Mouse (Mus musculus) frontal cortex, postnatal 25 days (tissue): ENCODE results near the gene Cfap44.

ENCODE experiments used
- DNase-seq, 2 experiments: peaks; one replicate each; pipeline ENCODE4 v3.0.0; 2022; ENCODE audit warnings: low spot score in 2 of 2

Gene Cfap44

DNA sequence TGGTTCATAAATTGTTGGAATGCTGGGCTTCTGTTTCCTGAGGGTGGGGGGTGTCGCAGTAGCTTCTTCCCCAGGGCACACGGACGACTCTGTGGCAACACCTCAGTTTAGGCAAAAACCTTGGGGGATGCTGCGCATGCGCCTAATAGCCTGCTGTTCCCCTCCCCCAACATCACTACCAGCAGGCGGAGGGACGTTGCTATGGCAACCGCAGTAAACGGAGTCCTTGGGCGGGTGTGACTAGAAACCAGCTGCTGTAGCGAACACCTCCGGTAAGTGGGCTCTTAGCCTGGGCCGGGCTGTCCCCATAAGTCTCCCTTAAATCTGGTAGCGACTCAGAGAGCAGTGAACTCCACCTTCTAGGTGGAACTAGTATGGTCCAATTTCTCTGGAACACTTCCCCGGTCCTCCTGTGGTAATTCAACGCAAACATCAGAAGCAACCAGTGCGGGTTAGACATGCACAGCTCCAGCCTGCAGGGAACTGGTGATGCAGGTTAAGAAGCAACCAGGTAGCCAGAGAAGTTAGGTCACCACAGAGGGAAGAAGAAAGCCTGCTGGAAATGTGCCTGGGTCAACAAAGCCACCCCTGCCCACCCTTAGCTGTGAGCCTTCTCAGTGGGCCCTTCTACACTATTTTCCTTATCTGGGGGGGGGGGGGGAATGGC, at the start of gene Cfap44:
TSS of gene Cfap44 (plus strand) at position 220 of the 667 bp plus-strand sequence.
- peak; percentile 66 to 77 for DNase-seq

DNA sequence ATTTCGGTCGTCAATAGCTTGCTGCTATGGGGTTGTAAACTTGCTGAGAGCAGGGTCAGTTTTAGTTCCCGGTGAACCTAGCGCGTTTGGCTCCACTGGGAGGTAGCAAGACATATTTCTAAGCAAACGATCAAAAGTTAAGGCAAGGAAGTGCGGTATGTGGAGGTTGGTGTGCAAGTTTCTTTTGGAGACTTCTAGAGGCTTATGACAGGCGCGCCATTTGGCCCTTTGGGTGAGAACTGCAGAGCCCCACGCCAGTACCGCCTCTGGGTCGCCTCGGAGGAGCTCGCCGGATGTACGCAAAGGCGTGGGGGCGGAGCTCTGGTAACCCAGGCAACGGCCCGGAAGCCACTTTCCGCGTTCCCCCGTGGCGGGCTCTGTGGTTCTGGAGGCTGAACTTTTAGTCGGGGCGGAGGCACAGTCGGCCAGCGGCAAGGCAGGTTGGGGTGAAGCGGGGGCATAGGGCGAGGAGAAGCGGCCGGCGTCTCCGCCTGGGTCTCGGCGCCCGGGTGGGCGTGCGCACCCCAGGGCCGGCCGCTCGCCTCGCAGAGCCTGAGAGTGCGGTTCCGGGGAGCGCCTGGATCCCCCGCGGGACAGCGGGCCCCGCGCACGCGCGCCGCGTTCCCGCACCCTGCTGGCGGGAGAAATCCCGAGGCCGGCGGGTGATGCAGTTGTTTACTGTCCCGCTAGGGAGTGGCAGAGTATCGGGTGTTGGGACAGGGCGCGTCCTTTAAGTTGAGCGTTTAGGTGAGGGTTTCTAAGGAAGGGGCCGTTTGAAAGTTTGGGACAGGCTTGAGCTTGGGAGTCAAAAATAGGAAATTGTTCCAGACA, 47.3 kb upstream of the Cfap44 start, which contains the start of gene Spice1:
TSS of gene Spice1 (plus strand) at position 51 of the 831 bp plus-strand sequence.
- peak; percentile 85 to 88 for DNase-seq

DNA sequence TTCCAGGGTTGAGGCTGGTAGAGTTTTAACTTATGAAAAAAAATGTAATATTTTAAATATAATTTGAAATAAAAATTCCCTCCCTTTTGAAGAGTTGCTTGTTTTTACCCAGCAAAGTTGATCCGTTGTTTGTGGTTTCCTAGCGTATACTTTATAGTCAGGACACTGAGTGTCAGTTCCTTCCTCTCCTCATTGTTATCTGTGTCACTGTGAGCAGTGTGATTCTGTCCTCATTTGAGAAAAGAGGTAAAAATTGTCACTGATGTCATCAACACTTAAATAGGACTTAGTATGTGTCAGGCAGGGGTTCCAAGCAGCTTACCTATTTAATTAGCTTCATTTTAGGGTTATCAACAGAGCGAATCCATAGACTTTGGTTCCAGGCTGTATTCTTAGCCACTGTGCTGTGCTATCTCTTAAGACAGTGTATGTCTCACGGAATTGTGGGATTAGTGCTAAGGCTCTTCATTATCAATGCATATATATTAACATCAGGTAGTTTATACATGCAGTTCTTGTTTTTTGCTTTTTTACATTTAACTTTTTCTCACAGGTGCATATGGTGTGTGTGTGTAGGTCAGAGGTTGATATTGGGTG, 44.7 kb upstream of the Cfap44 start:
- no peak for DNase-seq

DNA sequence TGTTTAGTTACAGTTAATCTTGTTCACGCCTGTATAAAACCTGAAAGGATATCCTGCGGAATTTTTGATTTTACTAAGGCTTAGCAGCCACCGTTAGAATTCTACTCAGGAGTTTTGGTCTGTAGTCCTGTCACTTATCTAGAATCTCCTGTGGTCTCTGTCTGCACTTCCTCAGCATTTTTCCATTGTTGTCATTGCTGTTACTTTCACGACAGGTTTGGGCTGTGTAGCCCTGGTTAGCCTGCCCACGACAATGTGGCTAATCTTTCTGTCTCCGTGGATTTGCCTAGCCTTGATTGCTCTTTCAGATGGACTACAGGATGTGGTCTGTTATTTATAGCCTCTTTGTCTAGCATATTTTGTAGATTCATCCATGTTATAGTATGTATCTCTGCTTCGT, 38.3 kb upstream of the Cfap44 start:
- no peak for DNase-seq

DNA sequence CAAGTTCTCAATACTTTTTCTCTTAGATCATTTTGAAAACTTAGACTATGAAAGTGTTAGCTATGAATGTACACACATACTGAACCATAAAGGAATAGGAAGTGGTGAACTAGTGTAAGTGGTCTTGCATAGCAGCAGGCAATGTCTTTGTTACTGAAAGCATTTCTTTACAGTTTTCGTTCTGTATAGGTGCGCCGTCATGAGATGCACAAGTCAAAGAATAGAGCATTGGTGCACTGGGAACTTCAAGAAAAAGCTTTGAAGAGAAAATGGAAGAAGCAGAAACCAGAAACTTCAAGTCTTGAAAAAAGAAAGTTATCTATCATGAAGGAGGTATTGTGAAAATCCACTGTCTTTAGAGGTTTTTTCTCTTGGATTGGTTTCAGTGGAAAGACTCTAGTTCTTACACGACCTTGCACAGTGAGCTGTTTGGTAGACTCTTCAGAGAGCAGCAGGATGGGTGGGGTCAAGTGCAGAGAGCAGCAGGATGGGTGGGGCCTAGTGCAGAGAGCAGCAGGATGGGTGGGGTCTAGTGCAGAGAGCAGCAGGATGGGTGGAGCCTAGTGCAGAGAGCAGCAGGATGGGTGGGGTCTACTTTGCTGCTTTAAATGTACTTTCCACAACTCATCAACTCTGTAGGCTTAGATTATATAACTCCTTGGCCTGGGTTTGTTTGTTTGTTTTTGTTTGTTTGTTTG, 36.9 kb upstream of the Cfap44 start:
- DNase-seq, result no peak

DNA sequence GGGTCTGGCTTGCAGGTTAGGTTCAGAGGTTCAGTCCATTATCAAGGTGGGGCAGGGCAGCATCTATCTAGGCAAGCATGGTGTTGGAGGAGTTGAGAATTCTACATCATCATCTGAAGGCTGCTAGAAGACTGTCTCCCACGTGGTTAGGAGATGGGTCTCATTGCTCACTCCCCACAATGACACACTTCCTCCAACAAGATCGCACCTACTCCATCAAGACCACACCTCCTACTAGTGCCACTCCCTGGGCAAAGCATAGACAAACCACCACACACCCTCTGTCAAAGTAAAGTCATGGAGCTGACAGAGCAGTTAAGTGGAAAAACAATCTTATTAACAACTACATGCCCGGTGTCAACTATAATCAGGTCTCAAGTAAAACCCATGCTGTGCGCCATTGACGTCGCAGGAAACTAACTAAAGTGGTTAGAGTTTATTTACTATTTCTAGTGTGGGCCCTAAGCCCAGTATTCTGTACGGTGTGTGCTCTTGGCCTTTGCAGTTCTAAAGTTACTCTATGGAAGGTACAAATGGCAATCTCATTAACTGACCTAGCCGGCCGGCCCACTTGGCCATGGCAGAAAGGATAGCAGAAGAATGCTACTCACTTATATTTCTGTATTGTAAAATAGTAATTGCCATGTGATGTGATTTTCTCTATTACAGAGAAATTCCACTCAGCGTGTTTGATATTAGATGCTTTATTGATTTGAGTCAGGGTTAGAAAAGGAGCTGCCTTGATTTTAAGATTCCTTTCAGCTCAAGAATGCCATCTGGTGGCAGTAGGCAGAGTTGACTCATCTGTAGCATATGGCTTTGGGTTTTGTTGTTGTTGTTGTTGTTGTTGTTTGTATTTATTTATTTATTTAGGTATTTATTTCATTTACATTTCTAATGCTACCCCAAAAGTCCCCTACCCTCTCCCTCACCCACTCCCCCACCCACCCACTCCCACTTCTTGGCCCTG, 32.4 kb upstream of the Cfap44 start:
- peak in 1 of 2 experiments; percentile 14 for DNase-seq

DNA sequence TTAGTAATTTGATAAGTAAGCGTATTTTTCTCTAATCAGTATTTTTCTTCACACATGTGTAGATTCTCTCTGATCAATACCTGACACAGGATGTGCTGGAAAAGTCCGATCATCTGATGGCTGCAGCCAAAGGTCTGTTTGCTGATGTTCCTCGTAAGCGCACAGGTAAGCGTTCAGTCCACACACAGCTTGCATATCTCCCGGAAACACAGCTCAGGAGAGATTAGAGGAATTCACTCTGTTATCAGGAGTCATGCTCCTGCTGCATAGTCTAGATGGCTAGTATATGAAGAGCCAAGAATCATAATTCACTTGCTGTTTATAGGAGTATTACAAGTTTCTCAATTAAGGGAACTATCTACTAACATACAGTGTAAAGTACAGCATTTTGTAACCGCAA, 29.1 kb upstream of the Cfap44 start:
- DNase-seq, result no peak

DNA sequence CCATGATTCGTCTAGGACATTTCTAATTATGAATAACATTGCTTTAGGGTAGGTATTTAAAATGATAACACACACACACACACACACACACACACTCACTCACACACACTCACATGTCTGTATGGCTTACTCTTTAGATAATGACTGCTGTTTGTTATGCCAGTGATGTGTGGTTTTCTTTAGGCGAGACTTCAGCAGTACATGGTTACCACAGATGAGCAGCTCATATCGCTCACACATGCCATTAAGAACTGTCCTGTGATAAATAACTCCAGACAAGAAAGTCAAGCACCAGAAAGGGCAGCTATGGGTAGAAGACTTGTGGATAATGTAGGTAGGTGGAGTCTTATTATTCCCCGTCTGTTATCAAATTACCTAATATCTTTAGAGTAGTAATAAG, 19.1 kb upstream of the Cfap44 start:
- no peak for DNase-seq

DNA sequence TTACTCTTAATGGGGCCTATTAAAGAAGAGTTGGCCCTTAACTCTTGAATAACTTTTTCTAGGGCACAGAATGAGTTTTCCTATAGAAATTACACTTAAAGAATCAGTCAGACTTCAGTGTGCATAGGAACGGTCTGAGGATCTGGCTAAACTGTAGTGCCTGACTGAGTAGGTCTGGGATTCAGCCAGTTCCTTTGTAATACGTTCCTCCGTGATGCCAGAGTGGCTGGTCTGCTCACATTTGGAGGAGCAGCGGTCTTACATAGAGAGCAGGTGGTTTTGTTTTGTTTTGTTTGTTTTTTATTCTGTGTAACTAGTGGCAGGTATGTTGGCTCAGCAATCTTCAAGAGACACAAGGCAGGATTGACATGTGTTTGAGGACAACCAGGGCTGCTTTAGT, 14.6 kb upstream of the Cfap44 start:
- no peak for DNase-seq

DNA sequence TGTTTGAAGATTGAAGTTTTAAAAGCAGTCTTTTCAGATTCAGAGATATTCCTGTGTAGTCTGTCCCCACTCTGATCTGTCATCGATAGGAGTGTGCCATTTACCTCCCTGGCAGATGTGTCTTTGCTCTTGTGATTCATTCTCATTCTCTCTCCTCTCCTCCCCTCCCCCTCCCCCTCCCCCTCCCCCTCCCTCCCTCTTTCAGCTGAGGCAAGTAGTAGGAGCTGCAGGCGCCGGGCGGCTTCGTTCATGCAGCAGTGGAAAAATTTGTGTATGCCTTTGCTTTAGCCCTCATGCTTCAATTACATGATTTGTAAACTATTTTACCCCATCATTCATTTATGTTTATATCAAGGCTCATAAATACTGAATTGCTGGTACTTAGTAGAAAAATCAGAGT, 13.0 kb upstream of the Cfap44 start:
- no peak for DNase-seq

DNA sequence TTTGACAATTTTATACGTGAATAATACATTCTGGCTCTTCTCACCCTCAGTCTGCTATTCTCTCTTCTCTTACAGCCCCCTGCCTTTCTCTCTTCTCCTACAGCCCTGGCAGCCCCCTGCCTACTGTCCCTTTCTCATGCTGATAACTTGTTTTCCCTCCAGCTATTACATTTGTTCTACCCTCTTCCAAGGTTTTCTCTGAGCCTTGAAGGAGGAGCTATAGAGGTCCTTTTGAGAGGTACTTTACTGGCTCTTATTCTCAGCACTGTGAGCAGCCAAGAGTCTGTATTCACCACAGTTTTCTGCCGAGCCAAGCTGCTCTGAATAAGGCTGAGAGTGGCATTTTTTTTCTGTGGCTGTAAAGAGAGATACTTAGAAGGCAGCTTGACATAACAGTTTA, 11.0 kb upstream of the Cfap44 start:
- no peak for DNase-seq

DNA sequence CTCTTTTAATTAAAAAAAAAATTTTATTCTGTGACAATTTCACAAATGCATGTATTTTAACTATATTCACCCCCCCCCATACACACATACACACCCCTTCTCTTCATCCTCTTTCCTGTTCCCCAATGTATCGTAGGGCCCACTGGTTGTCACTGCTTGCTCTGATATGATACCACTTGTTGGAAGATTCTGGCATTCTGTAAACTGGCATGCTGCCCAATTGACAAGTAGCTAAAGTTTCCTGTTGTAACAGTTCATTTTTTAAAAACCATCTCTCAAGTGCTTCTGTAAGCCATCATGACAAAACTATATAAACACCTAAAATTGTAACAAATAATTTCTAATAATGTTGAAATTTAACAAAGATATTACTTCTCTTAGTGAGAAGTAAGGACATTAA, 10.3 kb upstream of the Cfap44 start:
- DNase-seq, result no peak

DNA sequence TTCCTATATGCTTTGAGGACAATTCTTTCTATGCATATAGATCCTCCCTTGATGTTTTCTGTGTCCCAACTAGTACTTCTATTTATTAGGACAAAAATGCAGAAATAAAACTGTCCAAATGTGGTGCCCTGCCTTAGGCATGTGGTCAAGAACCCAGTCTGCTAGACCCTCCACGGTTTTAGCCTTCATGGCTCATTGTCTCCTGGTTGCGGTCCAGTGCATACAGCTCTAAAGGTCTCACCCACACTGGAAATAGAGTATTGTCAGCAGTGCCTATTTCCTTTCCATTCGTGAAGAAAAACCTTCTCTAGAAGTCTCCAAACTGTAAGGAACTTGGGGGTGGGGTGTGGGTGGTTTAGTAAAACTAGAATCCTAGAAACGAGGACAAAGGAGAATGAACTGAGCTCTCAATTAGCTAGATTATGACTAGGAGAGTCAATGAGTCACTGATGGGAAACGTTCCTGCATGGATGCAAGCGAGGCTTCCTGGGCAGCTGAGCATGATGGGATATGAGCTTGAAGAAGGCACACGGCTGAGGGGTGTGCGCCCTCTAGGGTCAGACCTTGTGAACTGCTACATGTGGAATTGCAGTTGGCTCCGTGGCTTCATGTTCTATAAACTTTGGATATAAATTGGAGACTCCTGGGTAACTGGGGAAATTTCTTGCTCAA, 2.6 kb upstream of the Cfap44 start:
- DNase-seq, result peak; percentile 28 to 39

DNA sequence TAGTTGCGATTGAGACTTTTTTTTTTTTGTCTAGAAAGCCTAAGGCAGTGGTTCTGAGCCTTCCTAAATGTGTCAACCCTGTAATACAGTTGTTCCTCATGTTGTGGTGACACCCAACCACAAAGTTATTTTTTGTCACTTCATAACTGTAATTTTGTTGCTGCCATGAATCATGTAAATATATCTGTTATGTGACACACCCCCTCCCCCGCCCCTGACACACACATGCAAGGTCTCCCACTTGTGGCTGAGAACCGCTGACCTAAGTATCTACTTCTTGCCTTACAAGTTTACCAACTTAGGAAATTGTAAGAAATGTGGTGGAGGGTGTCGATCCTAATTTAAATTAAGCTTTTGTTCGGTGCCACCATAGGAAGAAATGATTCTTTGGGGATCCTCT, 10.3 kb downstream of the Cfap44 start:
- DNase-seq, result no peak

DNA sequence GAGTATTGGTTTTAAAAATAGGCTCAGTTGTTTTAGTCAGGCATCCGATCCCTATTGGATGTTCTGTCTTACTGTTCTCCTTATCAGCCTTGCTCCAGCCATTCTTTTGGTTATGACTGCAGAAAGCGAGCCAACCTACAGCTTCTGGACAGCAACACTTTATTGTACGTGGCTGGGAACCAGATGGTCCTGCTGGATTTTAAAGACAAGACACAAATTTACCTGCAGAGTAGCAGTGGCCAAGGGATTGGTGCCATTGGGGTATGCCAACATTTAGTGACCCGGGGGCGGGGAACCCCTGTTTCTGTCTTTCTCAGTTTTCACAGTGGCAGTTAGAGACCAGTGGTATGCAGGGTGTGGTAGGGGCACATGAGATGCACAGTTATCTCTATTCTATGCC, 12.6 kb downstream of the Cfap44 start:
- DNase-seq, result no peak

DNA sequence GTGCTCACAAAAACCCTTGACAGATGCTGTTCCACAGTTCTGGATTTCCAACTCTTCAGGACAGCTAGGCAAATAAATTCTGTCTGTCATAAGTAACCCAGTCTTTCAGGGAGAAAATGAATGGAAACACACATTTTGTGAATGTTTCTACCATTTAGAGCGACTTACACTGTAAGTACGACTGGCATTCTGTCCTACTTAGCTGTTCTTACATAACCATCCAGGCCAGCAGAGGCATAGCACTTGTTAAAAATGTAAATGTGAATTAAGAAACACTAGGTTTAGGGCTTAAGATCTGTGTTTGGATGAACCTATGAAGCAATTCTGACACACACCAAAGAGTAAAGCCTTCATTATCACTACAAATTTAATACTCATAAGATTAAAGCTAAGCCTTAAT, 13.7 kb downstream of the Cfap44 start:
- no peak for DNase-seq

DNA sequence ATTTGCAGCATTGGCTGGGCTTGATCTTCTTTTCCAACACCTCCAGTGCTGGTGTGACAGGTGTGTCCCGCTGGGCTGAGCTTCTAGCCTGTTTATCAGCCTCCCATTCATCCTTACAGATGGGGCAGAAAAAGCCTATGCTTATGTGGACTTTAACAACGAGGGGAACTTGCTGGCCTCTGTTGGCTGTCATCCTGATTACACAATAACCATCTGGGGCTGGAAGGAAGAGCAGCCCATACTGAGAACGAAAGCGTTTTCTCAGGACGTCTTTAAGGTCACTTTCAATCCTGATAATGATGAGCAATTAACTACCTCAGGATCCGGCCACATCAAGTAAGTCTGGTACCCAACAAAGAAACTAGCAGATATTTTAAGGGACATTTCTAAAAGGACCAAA, 15.6 kb downstream of the Cfap44 start:
- DNase-seq, result no peak

DNA sequence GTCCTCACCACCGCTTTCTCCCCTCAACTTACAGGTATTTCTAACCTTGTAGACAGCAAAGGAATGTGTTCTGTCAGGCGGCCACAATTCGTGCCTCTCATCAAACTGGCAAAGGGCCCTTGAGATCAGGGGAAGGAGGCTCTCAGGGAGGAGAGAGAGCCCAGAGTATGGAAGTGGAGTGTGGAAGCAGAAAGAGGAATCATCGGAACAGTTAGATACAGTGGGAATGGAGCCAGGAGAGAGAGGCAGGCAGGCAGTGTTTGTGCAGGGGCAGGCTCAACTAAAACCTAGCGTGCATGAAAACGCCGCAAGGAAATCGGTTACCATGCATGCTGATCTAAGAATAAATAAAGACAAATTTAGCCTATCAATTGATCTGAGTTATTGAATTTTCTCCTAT, 23.0 kb downstream of the Cfap44 start:
- DNase-seq, result no peak

DNA sequence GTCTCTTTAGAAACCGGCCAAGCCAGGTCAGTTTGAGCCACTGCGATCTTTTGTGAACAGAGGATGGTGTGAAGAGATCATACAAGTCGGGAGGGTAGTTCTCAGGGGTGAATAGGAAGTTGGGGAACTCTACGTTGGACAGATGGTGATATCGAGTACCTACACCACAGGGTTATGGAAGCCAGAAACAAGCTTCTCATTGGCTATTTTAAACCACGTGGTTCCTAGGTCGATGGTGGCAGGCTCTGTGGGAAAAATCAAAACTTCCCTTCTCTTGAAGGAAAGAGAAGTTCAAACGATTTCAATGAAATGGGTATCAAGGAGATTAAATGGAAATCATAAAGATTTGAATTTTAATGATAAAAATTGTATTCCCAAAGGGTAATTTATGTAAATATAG, 27.1 kb downstream of the Cfap44 start:
- no peak for DNase-seq

DNA sequence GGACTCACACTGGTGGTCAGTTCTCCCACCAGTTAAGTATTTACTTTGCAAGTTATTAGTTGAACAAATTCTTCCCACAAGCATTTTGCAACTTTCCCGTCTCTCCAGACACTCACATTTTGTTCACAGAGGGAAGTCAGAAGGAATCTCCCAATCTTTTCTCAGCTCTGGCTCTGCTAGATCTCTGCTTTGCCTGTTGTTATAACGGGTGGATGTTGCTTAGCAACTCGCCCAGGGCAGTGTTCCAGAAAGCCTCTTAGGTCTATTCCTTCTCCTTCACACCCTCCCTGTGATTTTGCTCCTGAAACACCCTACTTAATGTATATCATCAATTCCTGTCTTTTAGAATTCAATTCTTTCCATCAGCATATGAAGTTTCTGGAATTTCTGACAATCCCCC, 28.9 kb downstream of the Cfap44 start:
- DNase-seq, result peak in 1 of 2 experiments; percentile 35

DNA sequence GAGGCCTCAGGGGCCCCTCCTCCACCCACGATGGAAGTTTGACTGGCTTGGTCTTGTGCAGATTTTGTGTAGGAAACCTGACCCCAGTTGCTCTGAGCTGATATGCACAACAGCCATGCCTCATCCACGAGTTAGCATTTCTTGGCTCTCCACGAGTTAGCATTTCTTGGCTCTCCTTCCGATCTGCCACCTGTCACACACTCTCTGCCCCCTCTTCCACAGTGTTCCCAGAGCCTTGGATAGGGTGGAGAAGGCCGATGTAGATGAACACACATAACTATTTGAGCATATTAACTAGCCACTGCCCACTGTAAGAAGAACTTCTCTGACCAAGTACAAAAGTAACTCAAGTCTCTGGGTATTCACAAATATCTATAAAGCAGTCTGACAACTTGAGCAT, 33.9 kb downstream of the Cfap44 start:
- no peak for DNase-seq
